Mouse (Mus musculus): ENCODE results near the gene Mdga1. TPM values are rescaled to one million over a fixed set of nuclear protein-coding genes. Genes with fewer than 3 reads are reported as not detected.

The Mdga1 gene
- polyA plus RNA-seq, 1 experiment = 2.5 TPM

- no peak overlapping the region for H3ac ChIP-seq (ENCODE audit: control insufficient read depth, insufficient read length)
- H3K27me3 ChIP-seq (ENCODE audit: control insufficient read depth, insufficient read depth, insufficient read length) = peaks cover 16% of the 10 kb centered on the region
- H3K4me2 ChIP-seq (ENCODE audit: low read depth) = no peak overlapping the region
- no peaks in the 10 kb centered on the region for H3K36me3 ChIP-seq (ENCODE audit: control insufficient read depth, insufficient read depth)
- TF ChIP-seq E2F4 (IDR thresholded peaks at IDR 0.05; ENCODE audit: insufficient read depth) (no peak), TCF12 (IDR thresholded peaks at IDR 0.05; ENCODE audit: insufficient read depth, poor library complexity, severe bottlenecking) (no peak), MYOD1 (IDR thresholded peaks at IDR 0.05; ENCODE audit: control insufficient read depth in 1 of 3, insufficient read length in 2 of 3, low read depth in 2 of 3) (no peak), USF1 (IDR thresholded peaks at IDR 0.05; ENCODE audit: low read depth) (no peak), POLR2AphosphoS2 (IDR thresholded peaks at IDR 0.05; ENCODE audit: insufficient read length, low read depth) (no peak), REST (IDR thresholded peaks at IDR 0.05; ENCODE audit: insufficient read depth, insufficient read length) (no peak), POLR2A (IDR thresholded peaks at IDR 0.05; ENCODE audit: insufficient read length, low read depth) (no peak), MAX (IDR thresholded peaks at IDR 0.05; ENCODE audit: low read depth) (no peak), MYOG (IDR thresholded peaks at IDR 0.05; ENCODE audit: control insufficient read depth in 1 of 3, insufficient read depth in 1 of 3, insufficient read length in 2 of 3, low read depth in 2 of 3) (no peak), CEBPB (IDR thresholded peaks at IDR 0.05; ENCODE audit: insufficient read depth, poor library complexity, severe bottlenecking) (no peak), SRF (IDR thresholded peaks at IDR 0.05; ENCODE audit: control insufficient read depth, insufficient read length, low read depth) (no peak), TCF3 (IDR thresholded peaks at IDR 0.05; ENCODE audit: insufficient read length, low read depth) (no peak)
- no peaks in the 10 kb centered on the region for H3K79me2 ChIP-seq (ENCODE audit: control insufficient read depth, insufficient read depth)
- no peak overlapping the region for H3K4me3 ChIP-seq
These were observed 18.8 kb downstream of the Mdga1 start for GRCm38 (mm10) chr17:29951100-29951499.

DNA sequence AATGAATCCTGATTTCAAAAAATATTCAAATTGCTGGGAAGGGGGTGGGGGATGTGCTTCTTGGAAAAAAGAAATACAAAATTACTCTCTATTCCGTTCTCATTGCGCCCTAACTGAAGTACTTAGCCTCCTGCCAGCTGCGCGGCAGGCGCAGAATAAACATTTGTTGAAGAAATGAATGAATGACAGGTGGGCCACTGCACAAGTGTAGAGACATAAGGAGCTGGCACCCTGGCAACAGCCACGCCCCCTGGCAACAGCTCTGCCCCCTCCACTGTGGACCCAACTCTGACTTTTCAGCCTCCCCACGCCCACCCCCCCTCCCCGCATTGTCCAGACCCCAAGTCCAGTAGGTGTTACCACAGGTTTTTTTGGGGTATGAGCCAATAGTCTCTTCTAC lies 19.3 kb downstream of the Mdga1 start:
- no peak overlapping the region for H3K4me2 ChIP-seq (ENCODE audit: low read depth)
- H3ac ChIP-seq (ENCODE audit: control insufficient read depth, insufficient read length) = no peak overlapping the region
- no peaks in the 10 kb centered on the region for H3K79me2 ChIP-seq (ENCODE audit: control insufficient read depth, insufficient read depth)
- TF ChIP-seq USF1 (IDR thresholded peaks at IDR 0.05; ENCODE audit: low read depth) = no peak
- TF ChIP-seq E2F4 (IDR thresholded peaks at IDR 0.05; ENCODE audit: insufficient read depth) = no peak
- no peak for TF ChIP-seq SRF (IDR thresholded peaks at IDR 0.05; ENCODE audit: control insufficient read depth, insufficient read length, low read depth)
- TF ChIP-seq MAX (IDR thresholded peaks at IDR 0.05; ENCODE audit: low read depth) = no peak
- TF ChIP-seq POLR2A (IDR thresholded peaks at IDR 0.05; ENCODE audit: insufficient read length, low read depth) = no peak
- TF ChIP-seq POLR2AphosphoS2 (IDR thresholded peaks at IDR 0.05; ENCODE audit: insufficient read length, low read depth) = no peak
- TF ChIP-seq CEBPB (IDR thresholded peaks at IDR 0.05; ENCODE audit: insufficient read depth, poor library complexity, severe bottlenecking) = no peak
- no peak for TF ChIP-seq MYOD1 (IDR thresholded peaks at IDR 0.05; ENCODE audit: control insufficient read depth in 1 of 3, insufficient read length in 2 of 3, low read depth in 2 of 3)
- no peak for TF ChIP-seq MYOG (IDR thresholded peaks at IDR 0.05; ENCODE audit: control insufficient read depth in 1 of 3, insufficient read depth in 1 of 3, insufficient read length in 2 of 3, low read depth in 2 of 3)
- TF ChIP-seq TCF12 (IDR thresholded peaks at IDR 0.05; ENCODE audit: insufficient read depth, poor library complexity, severe bottlenecking) = no peak
- no peak for TF ChIP-seq TCF3 (IDR thresholded peaks at IDR 0.05; ENCODE audit: insufficient read length, low read depth)
- TF ChIP-seq REST (IDR thresholded peaks at IDR 0.05; ENCODE audit: insufficient read depth, insufficient read length) = no peak
- H3K36me3 ChIP-seq (ENCODE audit: control insufficient read depth, insufficient read depth) = no peaks in the 10 kb centered on the region
- H3K4me3 ChIP-seq = no peak overlapping the region
- H3K27me3 ChIP-seq (ENCODE audit: control insufficient read depth, insufficient read depth, insufficient read length) = peaks cover 16% of the 10 kb centered on the region

DNA sequence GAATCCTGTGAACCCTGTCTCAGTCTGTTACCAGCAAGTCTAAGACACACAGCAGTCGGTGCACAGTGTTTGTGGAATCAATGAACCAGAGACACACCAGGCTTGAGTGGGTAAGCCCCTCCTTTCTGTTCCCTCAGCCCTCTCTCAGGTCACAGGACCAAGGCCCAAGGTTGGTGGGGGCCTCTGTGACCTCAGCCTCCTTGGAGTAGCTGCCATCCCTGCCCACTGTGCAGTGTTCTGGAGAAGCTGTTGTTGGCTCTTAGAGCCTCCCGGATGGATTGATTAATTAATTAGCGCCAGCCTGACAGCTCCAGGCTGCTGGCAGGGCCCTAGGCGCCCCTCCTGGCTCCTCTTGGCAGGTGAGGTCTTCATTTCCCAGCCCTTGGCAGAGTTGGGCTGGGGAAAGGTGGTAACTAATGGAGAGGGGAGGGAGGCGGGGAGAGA lies 22.6 kb downstream of the Mdga1 start:
- Histone ChIP-seq H3K79me2 (ENCODE audit: control insufficient read depth, insufficient read depth) (no peaks in the 10 kb centered on the region), H3K4me2 (ENCODE audit: low read depth) (no peak overlapping the region), H3ac (ENCODE audit: control insufficient read depth, insufficient read length) (no peak overlapping the region), H3K27me3 (ENCODE audit: control insufficient read depth, insufficient read depth, insufficient read length) (peaks cover 20% of the 10 kb centered on the region), H3K4me3 (no peak overlapping the region), H3K36me3 (ENCODE audit: control insufficient read depth, insufficient read depth) (no peaks in the 10 kb centered on the region)
- TF ChIP-seq MAX (IDR thresholded peaks at IDR 0.05; ENCODE audit: low read depth) (no peak), MYOD1 (IDR thresholded peaks at IDR 0.05; ENCODE audit: control insufficient read depth in 1 of 3, insufficient read length in 2 of 3, low read depth in 2 of 3) (no peak), CEBPB (IDR thresholded peaks at IDR 0.05; ENCODE audit: insufficient read depth, poor library complexity, severe bottlenecking) (no peak), MYOG (IDR thresholded peaks at IDR 0.05; ENCODE audit: control insufficient read depth in 1 of 3, insufficient read depth in 1 of 3, insufficient read length in 2 of 3, low read depth in 2 of 3) (no peak), TCF12 (IDR thresholded peaks at IDR 0.05; ENCODE audit: insufficient read depth, poor library complexity, severe bottlenecking) (no peak), POLR2AphosphoS2 (IDR thresholded peaks at IDR 0.05; ENCODE audit: insufficient read length, low read depth) (no peak), USF1 (IDR thresholded peaks at IDR 0.05; ENCODE audit: low read depth) (no peak), E2F4 (IDR thresholded peaks at IDR 0.05; ENCODE audit: insufficient read depth) (no peak), SRF (IDR thresholded peaks at IDR 0.05; ENCODE audit: control insufficient read depth, insufficient read length, low read depth) (no peak), REST (IDR thresholded peaks at IDR 0.05; ENCODE audit: insufficient read depth, insufficient read length) (no peak), POLR2A (IDR thresholded peaks at IDR 0.05; ENCODE audit: insufficient read length, low read depth) (no peak)

DNA sequence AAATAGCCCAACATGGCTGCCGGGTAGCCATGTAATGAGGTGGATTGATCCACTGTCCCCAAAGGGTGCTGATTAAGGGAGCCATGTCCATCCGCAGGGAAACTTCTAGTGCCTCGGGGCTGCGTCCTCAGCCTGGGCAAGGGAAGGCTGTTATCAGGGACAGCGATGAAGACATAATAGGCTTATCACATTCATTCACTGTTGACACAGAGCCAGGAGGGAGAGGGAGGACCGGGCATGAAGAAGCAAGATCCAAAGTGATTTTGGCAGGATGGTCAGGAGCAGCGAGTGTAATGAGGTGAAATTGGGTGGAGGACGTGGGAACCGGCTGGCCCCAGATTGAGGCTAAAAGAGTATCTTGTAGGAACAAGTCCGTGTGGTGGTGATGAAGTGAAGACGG lies 25.5 kb downstream of the Mdga1 start:
- Histone ChIP-seq H3K79me2 (ENCODE audit: control insufficient read depth, insufficient read depth) (no peaks in the 10 kb centered on the region), H3K4me2 (ENCODE audit: low read depth) (no peak overlapping the region), H3ac (ENCODE audit: control insufficient read depth, insufficient read length) (no peak overlapping the region), H3K36me3 (ENCODE audit: control insufficient read depth, insufficient read depth) (no peaks in the 10 kb centered on the region), H3K27me3 (ENCODE audit: control insufficient read depth, insufficient read depth, insufficient read length) (peaks cover 23% of the 10 kb centered on the region), H3K4me3 (no peak overlapping the region)
- TF ChIP-seq USF1 (IDR thresholded peaks at IDR 0.05; ENCODE audit: low read depth) (no peak), SRF (IDR thresholded peaks at IDR 0.05; ENCODE audit: control insufficient read depth, insufficient read length, low read depth) (no peak), E2F4 (IDR thresholded peaks at IDR 0.05; ENCODE audit: insufficient read depth) (no peak)

DNA sequence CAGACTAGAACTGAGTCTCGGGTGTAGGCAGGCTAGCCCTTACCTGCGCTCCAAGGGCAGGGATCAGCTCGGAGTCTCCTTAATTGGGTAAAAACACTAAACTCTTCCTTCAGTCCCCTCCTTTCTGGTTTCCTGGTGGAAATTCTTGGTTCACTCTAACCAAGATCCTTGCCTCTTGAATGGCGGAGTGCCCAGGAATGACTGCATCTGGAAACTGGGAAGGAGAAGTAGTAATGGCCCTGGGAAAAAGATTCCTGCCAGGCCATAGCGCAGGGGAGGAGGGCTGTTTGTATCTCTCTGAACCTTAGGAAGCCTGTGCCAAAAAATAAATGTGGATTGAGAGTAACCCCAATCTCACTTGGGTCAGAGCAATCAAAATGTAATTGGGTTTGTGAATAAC lies 30.9 kb downstream of the Mdga1 start:
- no peak for TF ChIP-seq TCF3 (IDR thresholded peaks at IDR 0.05; ENCODE audit: insufficient read length, low read depth)
- TF ChIP-seq REST (IDR thresholded peaks at IDR 0.05; ENCODE audit: insufficient read depth, insufficient read length) = no peak
- no peak for TF ChIP-seq USF1 (IDR thresholded peaks at IDR 0.05; ENCODE audit: low read depth)
- no peak for TF ChIP-seq SRF (IDR thresholded peaks at IDR 0.05; ENCODE audit: control insufficient read depth, insufficient read length, low read depth)
- TF ChIP-seq MYOD1 (IDR thresholded peaks at IDR 0.05; ENCODE audit: control insufficient read depth in 1 of 3, insufficient read length in 2 of 3, low read depth in 2 of 3) = no peak
- no peak for TF ChIP-seq E2F4 (IDR thresholded peaks at IDR 0.05; ENCODE audit: insufficient read depth)
- no peak for TF ChIP-seq POLR2AphosphoS2 (IDR thresholded peaks at IDR 0.05; ENCODE audit: insufficient read length, low read depth)
- no peak for TF ChIP-seq MAX (IDR thresholded peaks at IDR 0.05; ENCODE audit: low read depth)
- no peak for TF ChIP-seq MYOG (IDR thresholded peaks at IDR 0.05; ENCODE audit: control insufficient read depth in 1 of 3, insufficient read depth in 1 of 3, insufficient read length in 2 of 3, low read depth in 2 of 3)
- no peak for TF ChIP-seq POLR2A (IDR thresholded peaks at IDR 0.05; ENCODE audit: insufficient read length, low read depth)
- TF ChIP-seq TCF12 (IDR thresholded peaks at IDR 0.05; ENCODE audit: insufficient read depth, poor library complexity, severe bottlenecking) = no peak
- TF ChIP-seq CEBPB (IDR thresholded peaks at IDR 0.05; ENCODE audit: insufficient read depth, poor library complexity, severe bottlenecking) = no peak
- no peaks in the 10 kb centered on the region for H3K36me3 ChIP-seq (ENCODE audit: control insufficient read depth, insufficient read depth)

More for the DNA sequence above, 30.9 kb downstream of the Mdga1 start:
- Histone ChIP-seq H3K27me3 (ENCODE audit: control insufficient read depth, insufficient read depth, insufficient read length) (peaks cover 17% of the 10 kb centered on the region), H3ac (ENCODE audit: control insufficient read depth, insufficient read length) (no peak overlapping the region), H3K4me2 (ENCODE audit: low read depth) (no peak overlapping the region), H3K4me3 (no peak overlapping the region), H3K79me2 (ENCODE audit: control insufficient read depth, insufficient read depth) (no peaks in the 10 kb centered on the region)
